In genomic region chr2:72144576-72145200, GRCm38 (mm10) we compare ENCODE assay signal across 13 mouse cellular contexts.
DNase-seq lines count a peak whose midpoint lies in the region; ATAC-seq and TF ChIP-seq lines count a peak whose summit lies in the region.
"Had no signal": no experiment of that assay in that cellular context is flagged by ENCODE, and none has a peak within 500 bp of the region (broad histone marks: within the 10 kb centered on the region; RNA-seq: fewer than 3 reads in every experiment).

No protein-coding gene starts in this region.

- ATAC-seq in lung, embryonic 14.5 days (ENCODE audit: insufficient read depth) = peak; percentile 73; the same call in 1 of the 2 replicates
- ATAC-seq in common myeloid progenitor, adult 5-6 weeks (replicated peaks; ENCODE audit: low read depth, poor library complexity, severe bottlenecking) = peak; percentile 23; the same call in 1 of the 2 replicates

- H3K9ac ChIP-seq in lung, embryonic 14.5 days = no peak overlapping the region

- H3K27me3 ChIP-seq in lung, embryonic 14.5 days (ENCODE audit: insufficient read depth, low read length) = no peaks in the 10 kb centered on the region

- DNase-seq in adrenal gland, postnatal 14 days = peak; percentile 25
- DNase-seq in adrenal gland, postnatal 25 days = no peak
- peak; percentile 81 for DNase-seq in lung, embryonic 14.5 days
- no peak for DNase-seq in lung, postnatal 4 days
- peak; percentile 65 for DNase-seq in thymus, postnatal 0 days (ENCODE audit: low spot score)
- no peak for DNase-seq in frontal cortex, postnatal 14 days (ENCODE audit: low spot score in 2 of 2)
- no peak for DNase-seq in left cerebral cortex, adult 9 months (ENCODE audit: low spot score in 2 of 2)
- DNase-seq: heart, adult 2 months; kidney, postnatal 25 days had no signal

- WGBS in lung, embryonic 14.5 days = 24% methylated on average over 7 of the region's 7 CpGs

- H3K36me3 ChIP-seq in lung, embryonic 14.5 days (ENCODE audit: insufficient read depth) = no peaks in the 10 kb centered on the region
- H3K36me3 ChIP-seq: hindbrain, embryonic 10.5 days had no signal

- no peaks in the 10 kb centered on the region for H3K9me3 ChIP-seq in lung, embryonic 14.5 days (ENCODE audit: low read depth, low read length)
- H3K9me3 ChIP-seq: hindbrain, embryonic 10.5 days had no signal

- no peak overlapping the region for H3K4me3 ChIP-seq in lung, embryonic 14.5 days (ENCODE audit: low read depth, low read length)
- H3K4me3 ChIP-seq: erythroblast, embryonic 14.5 days; heart, adult 2 months; hindbrain, embryonic 10.5 days had no signal

- peak overlapping the region; percentile 19; the same call in 1 of the 2 replicates for H3K27ac ChIP-seq in lung, embryonic 14.5 days (ENCODE audit: low read depth)
- H3K27ac ChIP-seq: heart, adult 2 months; hindbrain, embryonic 10.5 days had no signal

- peaks cover 20% of the 10 kb centered on the region for H3K4me1 ChIP-seq in lung, embryonic 14.5 days (ENCODE audit: insufficient read depth)

- no peak overlapping the region for H3K4me2 ChIP-seq in lung, embryonic 14.5 days
- H3K4me2 ChIP-seq: liver, embryonic 11.5 days had no signal

- no peak for TF ChIP-seq CTCF in lung, embryonic 14.5 days (IDR thresholded peaks at IDR 0.05; ENCODE audit: low read depth)

Comparison
In these comparisons a context has a peak if more than half of its experiments do, and no peak if none do; other contexts are left out.
1. DNase-seq: peak in adrenal gland, postnatal 14 days (single experiment), lung, embryonic 14.5 days (single experiment) and thymus, postnatal 0 days (single experiment); none in adrenal gland, postnatal 25 days (single experiment), lung, postnatal 4 days (0 of 2), frontal cortex, postnatal 14 days (0 of 2) and left cerebral cortex, adult 9 months (0 of 2).